Mouse (Mus musculus): ENCODE measurements around the gene Tifa. TPM values are rescaled to one million over a fixed set of nuclear protein-coding genes. Genes with fewer than 3 reads are reported as not detected.
A peak's percentile ranks its signal among the peaks of the same experiment; 100 is the strongest.

The Tifa gene
- polyA plus RNA-seq, 1 experiment from 2014 or later, result 2.5 TPM

DNA sequence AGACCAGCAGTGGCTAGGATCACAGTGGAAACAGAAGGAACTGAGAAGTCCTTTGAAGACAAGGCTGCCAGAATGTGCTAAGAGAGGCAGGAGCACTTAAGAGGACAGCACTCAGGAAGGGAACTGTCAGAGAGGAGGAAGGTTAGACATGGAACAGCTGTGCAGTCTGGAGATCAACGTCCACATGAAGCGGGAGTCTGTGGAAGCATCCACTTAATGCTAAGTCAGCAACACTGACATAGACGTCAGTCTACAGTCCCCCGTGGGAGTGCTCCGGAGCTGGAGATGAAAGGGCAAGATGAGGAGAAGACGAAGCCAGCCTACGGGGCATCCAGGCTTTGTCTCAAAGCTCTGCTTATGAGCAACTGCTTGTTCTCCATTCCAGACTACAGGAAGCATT is 37.5 kb downstream of the Tifa start:
- H3K27ac ChIP-seq (ENCODE audit: low read depth, low read length), result no peak overlapping the region
- no peak overlapping the region for H3K4me2 ChIP-seq (ENCODE audit: low read depth, low read length)
- no peaks in the 10 kb centered on the region for H3K27me3 ChIP-seq (ENCODE audit: control insufficient read depth, insufficient read depth, low read length)
- 42% methylated on average over 7 of the region's 7 CpGs for WGBS
- H3K9me3 ChIP-seq (ENCODE audit: control insufficient read depth, low read length), result no peaks in the 10 kb centered on the region
- H3K4me3 ChIP-seq (ENCODE audit: low read depth, low read length), result no peak overlapping the region
- ATAC-seq (ENCODE audit: low read depth), result peak; percentile 43; the same call in 1 of the 2 replicates
- H3K4me1 ChIP-seq (ENCODE audit: control insufficient read depth, insufficient read depth, low read length), result no peaks in the 10 kb centered on the region
- no peak overlapping the region for H3K9ac ChIP-seq (replicated peaks; ENCODE audit: low read depth, low read length)
- H3K36me3 ChIP-seq (ENCODE audit: control insufficient read depth, insufficient read depth, low read length), result 0 out of 2 replicates have a peak, but pooled peaks cover 2% of the 10 kb centered on the region

DNA sequence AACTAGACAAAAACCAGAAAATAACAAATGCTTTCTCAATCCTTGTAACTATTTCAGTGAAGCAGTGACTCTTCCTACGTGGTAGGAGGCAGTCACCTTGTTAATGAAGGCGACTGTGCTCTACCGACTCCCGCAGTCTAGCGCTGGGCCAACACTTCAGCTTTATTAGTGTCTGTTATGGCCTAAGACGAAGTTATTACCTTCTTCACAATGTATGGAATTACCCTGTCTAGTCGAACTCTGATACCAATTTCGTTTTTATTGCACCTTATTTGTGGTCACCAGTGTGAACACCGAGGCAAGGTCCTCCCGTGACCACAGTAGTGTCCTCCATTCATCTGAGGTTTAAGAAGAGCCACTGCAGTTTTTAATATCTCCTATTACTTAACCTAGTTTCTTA is 40.6 kb downstream of the Tifa start:
- ATAC-seq (ENCODE audit: low read depth), result no peak
- Histone ChIP-seq H3K9ac (replicated peaks; ENCODE audit: low read depth, low read length) (no peak overlapping the region), H3K36me3 (ENCODE audit: control insufficient read depth, insufficient read depth, low read length) (no peaks in the 10 kb centered on the region), H3K27ac (ENCODE audit: low read depth, low read length) (no peak overlapping the region), H3K4me1 (ENCODE audit: control insufficient read depth, insufficient read depth, low read length) (peaks cover under 1% of the 10 kb centered on the region; the same call in 1 of the 2 replicates), H3K9me3 (ENCODE audit: control insufficient read depth, low read length) (no peaks in the 10 kb centered on the region), H3K27me3 (ENCODE audit: control insufficient read depth, insufficient read depth, low read length) (no peaks in the 10 kb centered on the region), H3K4me2 (ENCODE audit: low read depth, low read length) (no peak overlapping the region), H3K4me3 (ENCODE audit: low read depth, low read length) (no peak overlapping the region)
- 43% methylated on average over 10 of the region's 10 CpGs for WGBS

DNA sequence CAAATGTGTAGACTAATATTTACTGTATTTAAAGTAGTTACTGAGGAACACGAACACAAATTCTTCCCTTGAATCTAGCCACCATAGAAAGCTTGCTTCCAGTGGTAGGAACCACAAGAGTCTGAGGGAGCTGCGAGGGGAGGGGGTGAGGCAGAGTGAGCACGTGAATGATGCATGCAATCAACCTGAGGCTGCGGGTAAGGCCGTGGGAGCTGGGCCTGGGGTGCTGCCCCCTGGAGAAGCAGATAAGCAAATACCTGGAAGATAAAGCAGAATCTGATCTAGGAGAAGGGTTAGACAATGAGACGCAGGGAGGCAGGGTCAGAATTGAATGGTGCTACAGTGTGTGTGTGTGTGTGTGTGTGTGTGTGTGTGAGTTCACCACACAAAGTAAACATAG is 41.5 kb downstream of the Tifa start:
- Histone ChIP-seq H3K27ac (ENCODE audit: low read depth, low read length) (no peak overlapping the region), H3K9me3 (ENCODE audit: control insufficient read depth, low read length) (no peaks in the 10 kb centered on the region), H3K4me1 (ENCODE audit: control insufficient read depth, insufficient read depth, low read length) (peaks cover 9% of the 10 kb centered on the region; the same call in 1 of the 2 replicates), H3K9ac (replicated peaks; ENCODE audit: low read depth, low read length) (no peak overlapping the region), H3K27me3 (ENCODE audit: control insufficient read depth, insufficient read depth, low read length) (no peaks in the 10 kb centered on the region), H3K4me2 (ENCODE audit: low read depth, low read length) (no peak overlapping the region), H3K4me3 (ENCODE audit: low read depth, low read length) (no peak overlapping the region), H3K36me3 (ENCODE audit: control insufficient read depth, insufficient read depth, low read length) (no peaks in the 10 kb centered on the region)
- 44% methylated on average over 6 of the region's 6 CpGs for WGBS
- ATAC-seq (ENCODE audit: low read depth), result no peak

DNA sequence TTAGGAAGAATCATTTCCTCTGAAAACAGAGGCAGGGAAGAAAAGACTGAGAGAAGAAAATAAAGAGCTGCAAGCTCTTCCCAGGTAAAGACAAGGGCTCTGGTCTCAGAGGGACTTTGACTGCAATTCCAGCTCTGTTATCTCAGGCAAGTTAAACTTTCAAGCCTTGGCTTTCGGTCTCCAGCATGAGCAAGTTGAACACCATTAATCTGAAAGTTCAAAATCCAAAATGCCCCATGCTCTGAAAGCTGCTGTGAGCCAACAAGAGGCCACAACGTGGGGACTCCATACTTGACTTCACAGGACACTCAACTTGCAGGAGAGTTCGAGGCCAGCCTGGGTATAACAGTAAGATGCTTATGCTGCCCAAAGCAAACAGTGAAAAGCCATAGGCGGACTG is 44.4 kb downstream of the Tifa start:
- Histone ChIP-seq H3K27ac (ENCODE audit: low read depth, low read length) (no peak overlapping the region), H3K4me3 (ENCODE audit: low read depth, low read length) (no peak overlapping the region), H3K9ac (replicated peaks; ENCODE audit: low read depth, low read length) (no peak overlapping the region), H3K9me3 (ENCODE audit: control insufficient read depth, low read length) (no peaks in the 10 kb centered on the region), H3K4me2 (ENCODE audit: low read depth, low read length) (no peak overlapping the region), H3K27me3 (ENCODE audit: control insufficient read depth, insufficient read depth, low read length) (0 out of 2 replicates have a peak, but pooled peaks cover 3% of the 10 kb centered on the region), H3K4me1 (ENCODE audit: control insufficient read depth, insufficient read depth, low read length) (peaks cover 19% of the 10 kb centered on the region; the same call in 1 of the 2 replicates), H3K36me3 (ENCODE audit: control insufficient read depth, insufficient read depth, low read length) (no peaks in the 10 kb centered on the region)
- 90% methylated on average over 4 of the region's 4 CpGs for WGBS
- ATAC-seq (ENCODE audit: low read depth), result no peak

DNA sequence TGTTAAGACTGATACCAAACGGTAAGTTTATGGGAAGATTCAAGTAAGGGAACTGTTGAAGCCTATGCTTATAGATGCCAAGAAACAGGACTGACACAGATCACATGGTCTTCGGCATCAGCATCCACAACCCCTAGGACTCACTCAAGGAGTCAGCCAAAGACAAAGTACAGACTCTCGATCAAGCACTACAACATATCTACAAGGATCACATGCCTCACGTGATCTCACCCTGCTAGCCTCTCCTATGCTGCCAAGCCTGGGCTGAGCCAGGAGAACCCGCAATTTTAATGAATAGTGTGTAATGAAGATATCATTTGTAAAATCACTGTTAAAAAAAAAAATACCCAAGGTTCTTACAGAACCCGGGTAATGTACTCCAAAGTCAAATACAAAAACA is 46.0 kb downstream of the Tifa start:
- Histone ChIP-seq H3K4me2 (ENCODE audit: low read depth, low read length) (peak overlapping the region; percentile 76; the same call in 1 of the 2 replicates), H3K27me3 (ENCODE audit: control insufficient read depth, insufficient read depth, low read length) (0 out of 2 replicates have a peak, but pooled peaks cover 3% of the 10 kb centered on the region), H3K27ac (ENCODE audit: low read depth, low read length) (no peak overlapping the region), H3K9ac (replicated peaks; ENCODE audit: low read depth, low read length) (no peak overlapping the region; the same call in 1 of the 2 replicates), H3K4me1 (ENCODE audit: control insufficient read depth, insufficient read depth, low read length) (peaks cover 19% of the 10 kb centered on the region; the same call in 1 of the 2 replicates), H3K4me3 (ENCODE audit: low read depth, low read length) (no peak overlapping the region), H3K9me3 (ENCODE audit: control insufficient read depth, low read length) (no peaks in the 10 kb centered on the region), H3K36me3 (ENCODE audit: control insufficient read depth, insufficient read depth, low read length) (no peaks in the 10 kb centered on the region)
- ATAC-seq (ENCODE audit: low read depth), result no peak
- 86% methylated on average over 6 of the region's 6 CpGs for WGBS

DNA sequence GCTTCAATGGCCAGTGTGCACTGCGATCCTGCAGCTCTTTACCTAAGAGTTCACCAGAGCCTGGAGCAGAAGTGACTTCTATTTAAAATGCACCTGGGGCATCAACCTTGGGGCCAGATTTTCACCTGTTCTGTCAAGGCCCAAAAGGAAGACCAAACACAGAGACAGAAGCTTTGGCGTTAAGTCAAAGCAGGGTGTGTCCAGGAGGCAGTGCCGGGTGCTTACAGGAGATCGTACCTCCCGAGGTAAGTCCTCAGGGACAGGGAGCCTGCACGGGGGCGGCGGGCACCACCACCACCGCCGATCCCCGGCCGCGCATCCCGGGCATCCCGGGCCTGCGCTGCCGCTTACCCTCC is 47.2 kb downstream of the Tifa start:
- peak overlapping the region; percentile 76 for H3K4me2 ChIP-seq (ENCODE audit: low read depth, low read length)
- peak overlapping the region; percentile 81 for H3K4me3 ChIP-seq (ENCODE audit: low read depth, low read length)
- no peaks in the 10 kb centered on the region for H3K9me3 ChIP-seq (ENCODE audit: control insufficient read depth, low read length)
- peak overlapping the region; percentile 95 for H3K27ac ChIP-seq (ENCODE audit: low read depth, low read length)
- peak overlapping the region; percentile 84 for H3K9ac ChIP-seq (replicated peaks; ENCODE audit: low read depth, low read length)
- ATAC-seq (ENCODE audit: low read depth), result peak; percentile 62; the same call in 1 of the 2 replicates
- peaks cover 19% of the 10 kb centered on the region; the same call in 1 of the 2 replicates for H3K4me1 ChIP-seq (ENCODE audit: control insufficient read depth, insufficient read depth, low read length)
- no peaks in the 10 kb centered on the region for H3K36me3 ChIP-seq (ENCODE audit: control insufficient read depth, insufficient read depth, low read length)
- WGBS, result 1% methylated on average over 17 of the region's 17 CpGs
- 0 out of 2 replicates have a peak, but pooled peaks cover 3% of the 10 kb centered on the region for H3K27me3 ChIP-seq (ENCODE audit: control insufficient read depth, insufficient read depth, low read length)

DNA sequence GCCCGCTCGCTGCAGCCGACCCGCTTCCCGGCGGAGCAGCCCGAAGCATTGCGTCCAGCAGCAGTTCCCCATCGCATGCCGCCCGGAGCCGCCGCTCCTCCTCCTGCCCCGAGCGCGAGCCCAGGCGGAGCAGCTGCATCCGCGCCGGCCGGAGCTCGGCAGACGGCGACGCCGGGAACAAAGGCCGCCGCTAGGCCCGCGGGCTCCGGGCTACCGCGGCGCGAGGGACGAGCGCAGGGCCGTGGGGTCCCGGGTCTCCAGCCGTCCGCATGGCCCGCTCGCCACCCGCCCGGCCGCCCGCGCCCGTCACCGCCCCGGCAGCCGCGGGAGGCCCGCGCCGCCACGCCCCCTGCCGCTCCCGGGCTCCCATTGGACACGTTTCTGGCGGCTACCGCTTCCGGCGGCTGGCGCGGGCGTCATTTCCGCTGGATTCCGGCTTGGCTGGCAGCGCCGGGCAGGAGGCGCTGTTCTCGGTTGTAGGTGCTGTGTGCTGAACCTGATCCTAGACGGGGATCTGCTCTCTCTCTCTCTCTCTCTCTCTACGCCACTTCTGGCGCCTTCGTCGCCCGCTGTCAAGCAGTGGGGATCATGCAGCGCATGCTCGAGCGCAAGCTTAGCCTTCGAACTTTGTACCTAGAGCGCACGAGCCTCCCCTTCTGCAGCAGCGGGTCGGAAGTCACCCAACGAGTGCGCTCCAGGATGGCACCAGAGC is 47.7 kb downstream of the Tifa start, which contains the start of gene Ap1ar:
TSS of gene Ap1ar (minus strand) at position 370 of the 712 bp plus-strand sequence.
- H3K9me3 ChIP-seq (ENCODE audit: control insufficient read depth, low read length), result no peaks in the 10 kb centered on the region
- 0 out of 2 replicates have a peak, but pooled peaks cover 3% of the 10 kb centered on the region for H3K27me3 ChIP-seq (ENCODE audit: control insufficient read depth, insufficient read depth, low read length)
- WGBS, result under 1% methylated on average over 78 of the region's 89 CpGs
- peaks cover 19% of the 10 kb centered on the region; the same call in 1 of the 2 replicates for H3K4me1 ChIP-seq (ENCODE audit: control insufficient read depth, insufficient read depth, low read length)
- H3K4me3 ChIP-seq (ENCODE audit: low read depth, low read length), result peak within 1 kb of the TSS; percentile 81
- peak within 1 kb of the TSS; percentile 84 for H3K9ac ChIP-seq (replicated peaks; ENCODE audit: low read depth, low read length)
- no peaks in the 10 kb centered on the region for H3K36me3 ChIP-seq (ENCODE audit: control insufficient read depth, insufficient read depth, low read length)
- ATAC-seq (ENCODE audit: low read depth), result peak; percentile 97
- H3K4me2 ChIP-seq (ENCODE audit: low read depth, low read length), result peak within 1 kb of the TSS; percentile 76
- peak within 1 kb of the TSS; percentile 95 for H3K27ac ChIP-seq (ENCODE audit: low read depth, low read length)

DNA sequence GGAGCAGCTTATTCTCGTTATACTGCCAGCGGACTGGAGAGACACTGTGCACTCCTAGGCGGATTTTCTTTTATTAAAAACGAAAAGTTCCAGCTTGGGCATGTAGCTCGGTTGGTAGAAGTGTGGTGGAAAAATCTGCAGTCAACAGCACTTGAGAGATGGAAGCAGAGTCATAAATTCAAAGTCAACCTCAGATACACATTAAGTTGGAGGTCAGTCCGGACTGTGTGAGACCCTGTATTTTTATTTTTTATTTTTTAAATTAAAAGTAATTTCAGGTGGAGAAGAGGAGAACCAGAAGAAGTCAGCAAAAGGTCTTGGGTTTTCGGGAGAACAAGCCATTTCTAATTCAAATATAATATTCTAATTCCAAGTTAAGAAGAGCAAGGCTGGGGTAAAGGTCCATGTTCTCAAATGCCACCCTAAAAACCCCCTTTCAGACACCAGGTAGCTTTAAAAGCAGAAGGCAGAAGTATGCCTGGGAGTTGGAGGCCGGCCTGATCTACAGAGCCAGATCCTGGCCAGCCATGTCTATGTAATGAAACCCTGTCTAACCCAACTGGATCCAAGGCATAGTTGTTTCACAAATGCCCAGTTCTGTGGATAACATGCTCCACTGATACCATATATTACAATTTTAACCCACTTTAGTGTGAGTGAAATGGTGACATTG is 48.5 kb downstream of the Tifa start:
- Histone ChIP-seq H3K4me1 (ENCODE audit: control insufficient read depth, insufficient read depth, low read length) (peaks cover 19% of the 10 kb centered on the region; the same call in 1 of the 2 replicates), H3K4me2 (ENCODE audit: low read depth, low read length) (peak overlapping the region; percentile 58), H3K9ac (replicated peaks; ENCODE audit: low read depth, low read length) (peak overlapping the region; percentile 84), H3K4me3 (ENCODE audit: low read depth, low read length) (peak overlapping the region; percentile 81), H3K9me3 (ENCODE audit: control insufficient read depth, low read length) (no peaks in the 10 kb centered on the region), H3K27ac (ENCODE audit: low read depth, low read length) (peak overlapping the region; percentile 95), H3K36me3 (ENCODE audit: control insufficient read depth, insufficient read depth, low read length) (no peaks in the 10 kb centered on the region), H3K27me3 (ENCODE audit: control insufficient read depth, insufficient read depth, low read length) (0 out of 2 replicates have a peak, but pooled peaks cover 3% of the 10 kb centered on the region)
- ATAC-seq (ENCODE audit: low read depth), result no peak; the same call in 1 of the 2 replicates
- WGBS, result 31% methylated on average over 8 of the region's 8 CpGs

DNA sequence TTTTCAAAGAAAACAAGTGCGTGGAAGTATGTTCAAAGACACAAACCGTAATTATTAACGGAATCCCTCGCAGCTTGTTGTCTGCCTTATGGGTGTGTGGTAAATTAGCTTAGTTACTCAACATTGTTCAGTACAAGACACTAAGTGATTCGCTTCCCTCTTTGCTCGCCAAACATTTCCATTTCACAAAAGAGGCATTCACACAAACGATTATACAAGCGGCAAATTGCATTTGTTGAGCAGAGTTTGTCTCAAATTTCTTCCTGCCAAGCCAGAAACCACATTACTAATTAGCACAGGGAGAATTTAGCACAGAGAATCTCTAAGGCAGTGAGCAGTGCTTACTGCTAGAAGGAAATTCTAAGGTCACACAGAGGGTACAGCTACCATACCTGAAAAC is 52.3 kb downstream of the Tifa start:
- no peak for ATAC-seq (ENCODE audit: low read depth)
- Histone ChIP-seq H3K4me2 (ENCODE audit: low read depth, low read length) (no peak overlapping the region), H3K27ac (ENCODE audit: low read depth, low read length) (no peak overlapping the region)

More for the DNA sequence above, 52.3 kb downstream of the Tifa start:
- H3K9ac ChIP-seq (replicated peaks; ENCODE audit: low read depth, low read length), result no peak overlapping the region
- H3K4me1 ChIP-seq (ENCODE audit: control insufficient read depth, insufficient read depth, low read length), result peaks cover 5% of the 10 kb centered on the region; the same call in 1 of the 2 replicates
- 0 out of 2 replicates have a peak, but pooled peaks cover 2% of the 10 kb centered on the region for H3K27me3 ChIP-seq (ENCODE audit: control insufficient read depth, insufficient read depth, low read length)
- H3K4me3 ChIP-seq (ENCODE audit: low read depth, low read length), result no peak overlapping the region
- WGBS, result 63% methylated on average over 8 of the region's 8 CpGs
- no peaks in the 10 kb centered on the region for H3K9me3 ChIP-seq (ENCODE audit: control insufficient read depth, low read length)
- H3K36me3 ChIP-seq (ENCODE audit: control insufficient read depth, insufficient read depth, low read length), result no peaks in the 10 kb centered on the region
